Mouse (Mus musculus) layer of hippocampus, postnatal 25 days (tissue): Measurements from ENCODE around the gene Picalm. TPM values are rescaled to one million over a fixed set of nuclear protein-coding genes. Genes with fewer than 3 reads are reported as not detected.
"Not testable (repeated sequence)": the region's sequence is repeated elsewhere in the genome, so short reads cannot be mapped to it uniquely, and the experiment has no call there.

Experiments
- DNase-seq, 2 experiments: peaks; one replicate each; pipeline ENCODE4 v3.0.0; 2022; ENCODE audit warnings: mixed read lengths in 2 of 2, low spot score in 1 of 2; ENCODE audit errors: extremely low spot score in 1 of 2
- total RNA-seq, 2 experiments: library from RNA; stranded (reverse); gene quantifications; 2 replicates each; pipeline ENCODE4 v1.2.3; 2021

Gene Picalm
- total RNA-seq, 2 experiments from 2014 or later, result 145 to 155 TPM

DNA sequence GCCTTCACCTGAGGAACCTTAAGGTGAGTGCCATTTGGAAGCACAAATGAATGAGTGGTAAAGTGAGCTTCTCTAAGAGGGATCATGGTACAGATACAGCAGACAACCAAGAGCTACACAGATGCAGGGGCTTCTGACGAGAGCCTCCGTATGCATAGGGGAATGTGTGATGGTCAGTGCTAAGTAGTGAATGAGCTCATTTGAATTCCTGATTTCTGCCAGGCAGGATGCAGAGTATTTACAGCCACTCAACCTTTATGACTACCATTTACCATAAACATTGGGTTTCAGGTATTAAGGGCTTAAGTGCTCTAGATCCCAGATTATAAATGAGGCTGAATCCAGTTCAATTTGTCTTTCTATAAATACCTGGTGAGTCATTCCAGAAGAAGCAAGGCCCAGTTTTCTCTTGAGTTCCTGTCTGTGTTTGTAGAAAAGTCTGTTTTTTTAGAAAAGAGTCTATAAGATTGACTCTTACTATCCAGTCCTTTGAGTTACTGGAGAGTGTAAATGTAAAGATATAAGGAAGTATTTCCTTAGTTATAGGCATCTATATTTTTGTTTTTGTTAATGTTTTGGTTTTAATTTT lies 72.0 kb downstream of the Picalm start:
- DNase-seq, result no peak

- no peak for DNase-seq
These were observed 73.9 kb downstream of the Picalm start for GRCm38 (mm10) chr7:90203914-90204313.

DNA sequence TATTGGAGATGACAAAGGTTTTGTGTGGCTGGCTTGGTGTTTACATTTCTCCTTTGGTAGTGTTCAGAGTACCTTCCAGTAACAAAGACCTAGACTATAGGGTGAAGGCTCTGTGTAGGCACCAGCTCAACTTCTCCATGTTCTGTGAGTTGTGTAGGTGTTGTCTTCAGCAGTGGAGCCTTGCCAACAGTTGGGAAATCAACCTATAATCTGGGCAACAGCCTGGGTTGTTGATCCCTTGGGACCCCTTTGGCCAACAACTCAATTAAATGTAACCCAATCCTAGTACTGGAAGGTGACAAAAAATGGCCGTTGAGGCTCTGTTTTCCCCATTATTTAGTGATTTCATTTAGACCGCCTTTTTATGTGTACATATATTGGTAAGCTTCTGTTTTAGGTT lies 80.1 kb downstream of the Picalm start:
- DNase-seq, result no peak

- no peak for DNase-seq
These were observed 80.9 kb downstream of the Picalm start for GRCm38 (mm10) chr7:90210947-90211346.

DNA sequence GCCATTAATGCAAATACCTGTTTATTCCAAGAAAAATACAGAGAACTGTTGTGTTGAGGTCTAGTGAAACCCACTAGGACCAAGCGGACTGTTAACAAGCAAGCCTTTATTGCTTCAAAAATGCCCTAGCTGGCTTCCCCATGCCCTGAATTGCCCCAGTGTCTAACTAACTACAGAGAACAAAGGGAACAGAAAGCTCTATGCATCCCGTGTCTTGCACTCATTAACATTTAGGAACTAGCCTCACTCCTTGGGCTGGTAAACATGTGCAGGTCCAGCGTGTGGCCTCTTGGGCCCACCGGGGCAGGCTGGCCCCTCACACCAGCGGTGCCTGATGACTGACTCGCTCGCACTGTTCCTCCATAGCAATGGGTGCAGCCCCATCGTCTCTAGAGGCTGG lies 86.5 kb downstream of the Picalm start:
- no peak for DNase-seq

GRCm38 (mm10) chr7:90218122-90218521 lies 88.1 kb downstream of the Picalm start:
- no peak for DNase-seq

GRCm38 (mm10) chr7:90221487-90221886 lies 91.5 kb downstream of the Picalm start:
- no peak for DNase-seq

- DNase-seq, result no peak
These were observed 98.1 kb downstream of the Picalm start for GRCm38 (mm10) chr7:90228075-90228474.

DNA sequence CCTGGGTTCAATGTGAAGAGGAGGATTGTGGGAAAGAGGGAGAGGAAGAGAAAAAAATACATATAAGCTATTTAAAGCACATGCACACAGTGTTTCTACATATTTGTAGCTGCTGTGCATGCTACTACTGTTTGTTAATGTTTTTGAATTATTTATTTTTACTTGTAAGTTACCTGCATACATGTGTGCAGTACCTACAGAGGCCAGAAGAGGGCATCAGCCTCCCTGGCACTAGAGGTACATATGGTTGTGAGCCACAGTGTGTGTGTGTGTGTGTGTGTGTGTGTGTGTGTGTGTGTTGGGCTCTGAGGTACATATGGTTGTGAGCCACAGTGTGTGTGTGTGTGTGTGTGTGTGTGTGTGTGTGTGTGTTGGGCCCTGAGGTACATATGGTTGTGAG lies 98.9 kb downstream of the Picalm start:
- not testable (repeated sequence) for DNase-seq

GRCm38 (mm10) chr7:90231431-90231830 lies 101.4 kb downstream of the Picalm start:
- no peak for DNase-seq

DNA sequence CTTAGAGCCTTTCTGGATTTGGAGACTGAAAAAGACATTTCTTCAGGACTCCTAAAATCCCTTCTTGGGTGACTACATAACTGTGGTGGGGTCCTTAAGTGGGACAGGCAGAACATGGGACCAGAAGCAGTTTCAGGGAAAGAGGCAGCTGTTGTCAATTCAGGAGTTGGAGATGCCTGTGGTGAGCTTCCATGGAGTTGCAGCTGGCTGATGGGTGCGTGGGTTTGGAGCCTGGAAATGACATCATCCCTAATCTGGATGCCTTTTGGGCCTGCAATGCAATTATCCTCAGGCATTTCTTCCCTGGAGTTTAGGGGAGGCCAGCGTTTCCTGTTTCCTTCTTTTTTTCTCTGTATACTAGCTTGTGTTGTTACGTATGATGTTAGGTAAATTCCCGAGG lies 103.9 kb downstream of the Picalm start:
- no peak for DNase-seq

- no peak for DNase-seq
These were observed 106.4 kb downstream of the Picalm start for GRCm38 (mm10) chr7:90236289-90236905.

DNA sequence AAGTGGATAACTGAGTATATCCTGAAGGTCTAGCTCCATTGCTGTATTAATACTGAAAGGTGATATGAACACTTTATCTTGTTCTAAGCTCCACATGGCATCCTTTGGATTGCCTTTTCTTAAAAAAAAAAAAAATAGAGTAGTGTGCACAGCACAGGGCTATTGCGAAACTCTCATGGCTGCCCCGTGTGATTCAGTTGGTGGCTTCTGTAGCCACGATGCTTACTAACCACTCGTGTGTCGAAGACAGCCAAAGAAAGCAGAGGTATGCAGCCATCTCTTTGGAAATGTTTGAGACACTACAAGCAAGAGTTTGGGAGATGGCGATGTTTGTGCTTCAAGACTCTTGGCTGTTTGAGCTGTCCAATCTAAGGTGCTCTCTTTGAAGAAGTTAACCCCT lies 113.1 kb downstream of the Picalm start:
- DNase-seq, result no peak

DNA sequence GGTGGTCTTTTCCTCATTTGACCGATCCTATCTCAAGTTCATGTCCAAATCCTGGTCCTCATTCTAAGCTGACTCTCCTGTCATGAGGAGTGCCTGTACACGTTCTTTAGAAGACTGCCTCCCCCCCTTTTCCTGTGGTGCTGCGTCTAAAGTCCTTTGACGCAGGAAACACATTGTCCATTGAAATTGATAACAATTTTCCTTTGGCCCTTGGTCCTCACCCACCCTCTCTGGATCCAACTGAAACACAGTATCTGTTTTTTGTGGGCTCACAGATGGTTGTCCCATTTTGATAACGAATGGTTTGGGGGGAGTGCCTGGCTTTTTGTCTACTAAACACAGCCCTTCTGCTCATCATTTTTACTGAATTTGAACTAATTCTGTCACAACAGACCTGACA lies 113.6 kb downstream of the Picalm start:
- DNase-seq, result no peak

DNA sequence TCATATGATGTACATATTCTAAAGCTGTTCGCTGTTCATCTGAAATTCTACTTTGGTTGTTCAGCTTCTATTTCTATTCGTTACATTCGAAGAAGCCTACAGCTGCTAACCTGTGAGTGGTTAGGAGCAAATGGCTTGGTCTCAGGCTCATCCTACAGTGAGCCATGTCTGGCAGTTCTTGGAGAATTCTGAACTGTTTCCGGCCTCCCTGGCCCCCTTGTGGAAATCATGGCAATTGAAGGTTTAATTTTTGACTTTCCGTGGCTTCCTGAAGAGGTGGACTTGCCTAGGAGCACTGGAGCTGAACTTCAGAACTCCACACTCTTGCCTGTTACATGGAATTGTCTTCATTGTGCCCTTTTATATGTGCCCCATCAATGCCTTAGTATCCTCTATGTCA lies 122.9 kb downstream of the Picalm start:
- DNase-seq, result no peak

- DNase-seq, result no peak
These were observed 128.7 kb downstream of the Picalm start for GRCm38 (mm10) chr7:90258701-90259100.

DNA sequence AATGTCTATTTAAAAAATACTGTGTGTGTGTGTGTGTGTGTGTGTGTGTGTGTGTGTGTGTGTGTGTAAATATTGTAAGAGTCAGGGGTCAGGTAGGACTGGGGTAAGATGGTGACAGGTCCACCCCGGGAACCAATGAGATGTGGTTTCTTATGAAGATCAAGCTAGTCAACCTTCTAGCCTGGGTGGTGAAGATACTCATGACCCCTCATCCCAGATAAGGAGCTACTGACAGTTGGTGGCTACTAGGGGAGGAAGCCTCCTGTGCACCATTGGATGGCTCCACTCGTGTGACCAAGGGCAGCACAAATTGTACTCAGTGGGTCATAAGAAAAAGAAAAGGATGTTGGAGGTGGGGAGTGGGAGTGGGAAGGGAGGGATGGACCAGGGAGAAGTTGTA lies 129.9 kb downstream of the Picalm start:
- DNase-seq, result no peak

GRCm38 (mm10) chr7:90261902-90262599 lies 132.0 kb downstream of the Picalm start:
- DNase-seq, result no peak
